Mouse (Mus musculus) heart, adult 2 months (tissue): ENCODE measurements around the gene Ppm1n. TPM values are rescaled to one million over a fixed set of nuclear protein-coding genes. Genes with fewer than 3 reads are reported as not detected.
A peak's percentile ranks its signal among the peaks of the same experiment; 100 is the strongest.

Source experiments
- DNase-seq, 2 experiments: peaks; one replicate each; pipeline ENCODE4 v3.0.0; 2021
- H3K27ac ChIP-seq: fragments of 200-600 bp; 2 replicates; pipeline ENCODE4 v1.8.1; 2022
- H3K27me3 ChIP-seq: fragments of 200-500 bp; 2 replicates; pipeline ENCODE4 v1.6.1; 2012; ENCODE audit warnings: mild to moderate bottlenecking, low read length, inconsistent platforms, mixed read lengths; ENCODE audit not compliant: control insufficient read depth, insufficient read depth
- H3K36me3 ChIP-seq: fragments of 200-500 bp; 2 replicates; pipeline ENCODE4 v1.6.1; 2012; ENCODE audit warnings: low read length, inconsistent platforms; ENCODE audit not compliant: control insufficient read depth, insufficient read depth
- H3K4me1 ChIP-seq: fragments of 200-500 bp; 2 replicates; pipeline ENCODE4 v1.6.1; 2011; ENCODE audit warnings: low read length; ENCODE audit not compliant: control insufficient read depth, insufficient read depth
- H3K4me3 ChIP-seq: fragments of 200-600 bp; 2 replicates; pipeline ENCODE4 v1.8.1; 2022
- H3K79me2 ChIP-seq: fragments of 200-500 bp; replicated peaks from 2 replicates; pipeline ENCODE4 v1.6.1; 2012; ENCODE audit warnings: mild to moderate bottlenecking, inconsistent platforms, low read length, moderate library complexity, mixed read lengths; ENCODE audit not compliant: control insufficient read depth, insufficient read depth
- H3K9ac ChIP-seq: fragments of 200-500 bp; 2 replicates; pipeline ENCODE4 v1.6.1; 2012; ENCODE audit warnings: low read depth, mild to moderate bottlenecking, control low read depth, inconsistent platforms, low read length, mixed read lengths
- CTCF ChIP-seq: fragments of 200-600 bp; IDR thresholded peaks from 2 replicates; pipeline ENCODE4 v1.8.1; 2022; ENCODE audit warnings: antibody characterized with exemption, mild to moderate bottlenecking, moderate library complexity
- EP300 ChIP-seq: fragments of 200-500 bp; IDR thresholded peaks from 2 replicates; pipeline ENCODE4 v1.6.1; 2011; ENCODE audit warnings: low read depth, low read length, control low read depth; ENCODE audit not compliant: insufficient read depth
- POLR2A ChIP-seq: fragments of 200-500 bp; IDR thresholded peaks from 2 replicates; pipeline ENCODE4 v1.6.1; 2011; ENCODE audit warnings: mild to moderate bottlenecking, low read depth, low read length, control low read depth; ENCODE audit not compliant: insufficient read depth
- WGBS: fragments of 180-500 bp; shearing (Covaris S2); methylation state at CpG from one replicate; pipeline ENCODE4 v1.1.7; 2018; 5-methylcytosine and 5-hydroxymethylcytosine counted together
- intact Hi-C: fragments of 180-260 bp; cut with DNase I; formaldehyde crosslinking; loops from one replicate; pipeline ENCODE4 v1.15.1; 2025
- polyA plus RNA-seq: library from polyadenylated mRNA; depleted of rRNA; stranded (reverse); fragments of >200 nt; gene quantifications from 2 replicates; pipeline ENCODE4 v1.2.3, GENCODE M21; 2012
- total RNA-seq, 2 experiments: library from RNA; stranded (reverse); gene quantifications; 2 replicates each; pipeline ENCODE4 v1.2.3; 2021

Ppm1n gene
- total and polyA plus RNA-seq, 3 experiments, result 0.21 to 0.33 TPM; not detected in 1

DNA sequence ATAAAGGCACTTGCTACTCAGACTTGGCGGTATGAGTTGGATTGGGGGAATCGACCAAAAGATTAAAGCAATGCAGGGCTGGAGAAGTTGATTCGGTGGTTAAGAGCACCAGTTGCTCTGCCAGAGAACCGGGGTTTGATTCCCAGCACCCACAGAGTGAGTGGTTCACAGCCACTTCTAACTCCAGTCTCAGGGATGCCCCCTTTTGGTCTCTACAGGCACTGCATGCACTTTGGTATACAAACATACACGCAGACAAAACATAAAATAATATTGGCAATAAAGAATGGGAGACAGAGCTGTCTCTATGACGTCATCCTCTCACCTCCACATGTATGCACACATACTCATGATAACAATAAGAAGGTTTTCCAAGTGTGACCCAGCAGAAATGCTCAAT lies 17.2 kb upstream of the Ppm1n start:
- intact Hi-C loops, result loop anchor here (2.0 to 5.0 kb wide), 3 partner anchors 18 to 118 kb away; no protein-coding TSS in a partner anchor
- DNase-seq, result no peak
- Histone ChIP-seq H3K27me3 (no peaks in the 10 kb centered on the region), H3K4me3 (no peak overlapping the region), H3K9ac (no peak overlapping the region), H3K36me3 (no peaks in the 10 kb centered on the region), H3K27ac (no peak overlapping the region), H3K79me2 (0 out of 2 replicates have a peak, but pooled peaks cover 1% of the 10 kb centered on the region), H3K4me1 (peaks cover 2% of the 10 kb centered on the region)
- TF ChIP-seq POLR2A, result no peak
- TF ChIP-seq EP300, result no peak
- peak; percentile 35 for TF ChIP-seq CTCF
- WGBS, result 85% methylated on average over 6 of the region's 6 CpGs

GRCm38 (mm10) chr7:19295503-19296185 lies 15.8 kb upstream of the Ppm1n start:
- H3K4me1 ChIP-seq, result no peaks in the 10 kb centered on the region
- no peaks in the 10 kb centered on the region for H3K27me3 ChIP-seq
- H3K36me3 ChIP-seq, result no peaks in the 10 kb centered on the region
- peak overlapping the region; percentile 52 for H3K9ac ChIP-seq
- intact Hi-C loops, result loop anchor here (2.0 to 5.0 kb wide), 3 partner anchors 19 to 117 kb away; no protein-coding TSS in a partner anchor
- peak overlapping the region; percentile 52 for H3K27ac ChIP-seq
- peak; percentile 94 to 99 for DNase-seq
- H3K79me2 ChIP-seq, result 0 out of 2 replicates have a peak, but pooled peaks cover 1% of the 10 kb centered on the region
- TF ChIP-seq POLR2A (0 out of 2 replicates have a peak, but pooled peaks have one; percentile 39), CTCF (no peak; the same call in 1 of the 2 replicates), EP300 (no peak)
- WGBS, result 12% methylated on average over 20 of the region's 22 CpGs
- peak overlapping the region; percentile 35; the same call in 1 of the 2 replicates for H3K4me3 ChIP-seq

GRCm38 (mm10) chr7:19290969-19291596 lies 11.2 kb upstream of the Ppm1n start:
- WGBS, result 3% methylated on average over 20 of the region's 20 CpGs
- no peaks in the 10 kb centered on the region for H3K27me3 ChIP-seq
- peak overlapping the region; percentile 79 for H3K9ac ChIP-seq
- no peaks in the 10 kb centered on the region for H3K36me3 ChIP-seq
- peak overlapping the region; percentile 42 for H3K4me3 ChIP-seq
- peak; percentile 66 to 73 for DNase-seq
- H3K27ac ChIP-seq, result peak overlapping the region; percentile 90
- no peak for TF ChIP-seq CTCF
- TF ChIP-seq POLR2A, result 0 out of 2 replicates have a peak, but pooled peaks have one; percentile 33
- no peaks in the 10 kb centered on the region for H3K4me1 ChIP-seq
- intact Hi-C loops, result no loop called here
- H3K79me2 ChIP-seq, result 0 out of 2 replicates have a peak, but pooled peaks cover 1% of the 10 kb centered on the region

DNA sequence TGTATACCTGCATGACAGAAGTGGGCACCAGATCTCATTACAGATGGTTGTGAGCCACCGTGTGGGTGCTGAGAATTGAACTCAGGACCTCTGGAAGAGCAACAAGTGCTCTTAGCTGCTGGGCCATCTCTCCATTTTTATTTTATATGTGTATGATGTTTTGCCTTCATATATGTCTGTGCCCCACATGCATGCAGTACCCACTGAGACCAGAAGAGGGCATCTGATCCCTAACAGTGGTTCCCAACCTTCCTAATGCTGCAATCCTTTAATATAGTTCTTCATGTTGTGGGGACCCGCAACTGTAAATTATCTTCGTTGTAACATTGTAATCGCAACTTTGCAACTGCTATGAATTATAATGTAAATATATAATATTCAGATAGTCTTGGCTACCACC lies 4.9 kb upstream of the Ppm1n start:
- WGBS, result 26% methylated on average over 4 of the region's 4 CpGs

GRCm38 (mm10) chr7:19283406-19283804 lies 3.5 kb upstream of the Ppm1n start:
- WGBS, result 38% methylated on average over 14 of the region's 14 CpGs
- Histone ChIP-seq H3K27me3 (peaks cover 9% of the 10 kb centered on the region), H3K4me1 (no peaks in the 10 kb centered on the region), H3K36me3 (no peaks in the 10 kb centered on the region), H3K27ac (no peak overlapping the region), H3K4me3 (no peak overlapping the region), H3K79me2 (no peaks in the 10 kb centered on the region), H3K9ac (no peak overlapping the region)
- intact Hi-C loops, result loop anchor here (2.0 kb wide), 1 partner anchor 105 kb away; no protein-coding TSS in a partner anchor
- no peak for TF ChIP-seq CTCF
- TF ChIP-seq EP300, result no peak
- no peak for TF ChIP-seq POLR2A
- no peak for DNase-seq

More for the DNA sequence above, 4.9 kb upstream of the Ppm1n start:
- H3K79me2 ChIP-seq, result no peaks in the 10 kb centered on the region
- H3K27ac ChIP-seq, result no peak overlapping the region
- H3K36me3 ChIP-seq, result no peaks in the 10 kb centered on the region
- intact Hi-C loops, result no loop called here
- TF ChIP-seq CTCF, result peak; percentile 94
- no peak for TF ChIP-seq EP300
- no peak for TF ChIP-seq POLR2A
- DNase-seq, result no peak
- H3K4me3 ChIP-seq, result no peak overlapping the region
- H3K9ac ChIP-seq, result no peak overlapping the region
- peaks cover under 1% of the 10 kb centered on the region for H3K27me3 ChIP-seq
- H3K4me1 ChIP-seq, result no peaks in the 10 kb centered on the region
